Mouse (Mus musculus) spleen, adult 2 months (tissue): ENCODE results near the gene Chtop. TPM values are rescaled to one million over a fixed set of nuclear protein-coding genes. Genes with fewer than 3 reads are reported as not detected.

Experiments
- DNase-seq, 2 experiments: peaks; one replicate each; pipeline versions ENCODE4 v3.0.0 to v3.0.0-alpha.2; 2012 to 2021; ENCODE audit warnings: low spot score in 2 of 2, low read depth in 1 of 2
- H3K27ac ChIP-seq: fragments of 200-500 bp; 2 replicates; pipeline ENCODE4 v1.5.1; 2012; ENCODE audit warnings: low read length, inconsistent platforms; ENCODE audit not compliant: insufficient read depth
- H3K27me3 ChIP-seq: fragments of 200-500 bp; 2 replicates; pipeline ENCODE4 v1.6.1; 2012; ENCODE audit warnings: mild to moderate bottlenecking, moderate library complexity, low read length, inconsistent platforms; ENCODE audit not compliant: control insufficient read depth, insufficient read depth
- H3K36me3 ChIP-seq: fragments of 200-500 bp; 2 replicates; pipeline ENCODE4 v1.6.1; 2012; ENCODE audit warnings: mild to moderate bottlenecking, low read length, inconsistent platforms; ENCODE audit not compliant: control insufficient read depth, insufficient read depth
- H3K4me1 ChIP-seq: fragments of 200-500 bp; 2 replicates; pipeline ENCODE4 v1.6.1; 2011; ENCODE audit warnings: inconsistent platforms; ENCODE audit not compliant: control insufficient read depth, insufficient read depth, insufficient read length
- H3K4me3 ChIP-seq: fragments of 200-500 bp; 2 replicates; pipeline ENCODE4 v1.5.1; 2011; ENCODE audit warnings: mild to moderate bottlenecking, inconsistent platforms; ENCODE audit not compliant: insufficient read depth, insufficient read length; ENCODE audit errors: extremely low read depth
- CTCF ChIP-seq: fragments of 200-500 bp; IDR thresholded peaks from 2 replicates; pipeline ENCODE4 v1.5.1; 2011; ENCODE audit warnings: mild to moderate bottlenecking, inconsistent platforms; ENCODE audit not compliant: insufficient read depth, insufficient read length, insufficient replicate concordance; ENCODE audit errors: extremely low read depth
- POLR2A ChIP-seq: fragments of 200-500 bp; IDR thresholded peaks from 2 replicates; pipeline ENCODE4 v1.6.1; 2011; ENCODE audit warnings: low read depth, low read length, inconsistent platforms
- WGBS: fragments of 180-500 bp; shearing (Covaris S2); methylation state at CpG from one replicate; pipeline ENCODE4 v1.1.7; 2018; 5-methylcytosine and 5-hydroxymethylcytosine counted together
- polyA plus RNA-seq: library from polyadenylated mRNA; depleted of rRNA; stranded (reverse); fragments of >200 nt; gene quantifications from 2 replicates; pipeline ENCODE4 v1.2.3, GENCODE M21; 2012

Chtop gene
- polyA plus RNA-seq, 1 experiment, result 34.0 TPM

DNA sequence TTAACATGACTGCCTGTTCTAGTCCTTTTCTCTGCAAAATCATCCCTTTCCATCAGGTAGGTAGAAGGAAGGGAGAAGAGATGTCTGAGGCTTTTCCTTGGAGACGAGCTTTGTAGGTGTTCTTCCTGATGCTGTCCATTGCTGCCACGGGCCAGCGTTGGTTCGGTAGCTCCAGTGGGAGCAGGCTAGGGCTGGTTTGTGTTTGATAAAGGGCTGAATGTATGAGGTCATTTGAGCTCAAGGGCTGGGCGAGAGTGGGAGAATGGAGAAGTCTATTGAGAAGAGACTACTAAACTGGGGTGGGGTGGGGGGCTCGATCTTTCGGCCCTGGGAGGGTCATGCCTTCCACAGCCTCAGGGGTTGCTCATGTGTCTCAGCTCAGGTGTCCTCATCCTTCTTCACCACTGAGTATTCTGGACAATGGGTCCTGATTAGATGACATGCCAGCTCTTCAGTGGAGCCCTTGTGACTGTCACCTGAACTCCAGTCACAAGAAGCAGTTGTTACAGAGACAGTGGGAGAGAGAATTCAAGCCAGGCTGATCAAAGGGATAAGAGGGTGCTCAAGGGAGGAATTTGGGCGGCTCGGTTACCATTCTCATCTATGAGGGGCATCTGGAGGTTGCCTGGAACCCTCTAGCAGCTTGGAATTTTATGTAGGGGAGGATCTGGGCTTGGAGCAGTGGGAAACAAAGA, 3.8 kb upstream of the Chtop start:
- Histone ChIP-seq H3K36me3 (no peaks in the 10 kb centered on the region), H3K27ac (no peak overlapping the region), H3K4me3 (no peak overlapping the region), H3K27me3 (no peaks in the 10 kb centered on the region), H3K4me1 (peaks cover 14% of the 10 kb centered on the region; the same call in 1 of the 2 replicates)
- no peak for DNase-seq
- WGBS, result 88% methylated on average over 9 of the region's 9 CpGs
- TF ChIP-seq POLR2A (no peak), CTCF (no peak)

DNA sequence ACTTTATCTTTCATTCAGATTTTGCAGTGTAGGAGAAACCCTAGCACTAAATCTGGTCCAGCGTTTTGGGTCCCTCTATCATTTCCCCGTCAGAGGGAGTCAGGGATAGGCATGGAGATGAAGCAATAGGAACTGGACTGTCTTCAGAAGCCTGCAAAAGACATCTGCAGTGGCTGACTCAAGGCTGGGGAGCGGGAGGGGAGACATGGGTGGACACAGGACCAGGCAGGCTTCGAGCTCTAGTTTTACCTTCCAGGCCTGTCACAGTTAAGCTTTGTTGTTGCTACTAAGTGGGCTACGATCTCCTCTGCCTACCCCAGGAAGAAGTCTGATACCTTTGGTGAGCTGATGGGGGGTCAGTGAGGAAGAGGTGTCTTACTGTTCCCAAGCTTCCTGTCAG, 3.0 kb upstream of the Chtop start:
- 94% methylated on average over 5 of the region's 5 CpGs for WGBS
- H3K36me3 ChIP-seq, result peaks cover 2% of the 10 kb centered on the region
- no peak for DNase-seq
- H3K27me3 ChIP-seq, result no peaks in the 10 kb centered on the region
- TF ChIP-seq CTCF (no peak), POLR2A (no peak)
- no peak overlapping the region for H3K27ac ChIP-seq
- H3K4me3 ChIP-seq, result no peak overlapping the region
- H3K4me1 ChIP-seq, result peaks cover 15% of the 10 kb centered on the region; the same call in 1 of the 2 replicates

DNA sequence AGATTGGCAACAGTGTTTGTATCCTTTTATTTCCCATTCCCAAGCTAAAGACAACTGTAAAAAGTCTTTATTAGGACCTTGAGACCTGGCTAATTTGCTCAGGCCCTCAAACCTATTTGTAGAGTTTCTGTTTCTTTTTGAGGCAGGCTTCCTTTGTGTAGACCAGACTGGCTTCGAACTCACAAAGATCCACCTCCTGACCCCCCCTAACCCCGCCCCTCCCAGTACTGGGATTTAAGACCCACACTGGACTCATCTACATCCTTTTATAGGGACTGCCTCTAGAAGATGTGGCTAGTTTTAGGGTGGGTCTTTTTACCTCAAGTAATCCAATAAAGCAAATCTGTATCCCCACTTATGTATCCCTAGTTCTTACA, 437 bp upstream of the Chtop start:
- no peak for DNase-seq
- H3K27ac ChIP-seq, result peak overlapping the region; percentile 76
- peak overlapping the region; percentile 12; the same call in 1 of the 2 replicates for H3K4me3 ChIP-seq
- no peak for TF ChIP-seq CTCF
- TF ChIP-seq POLR2A, result no peak
- 11% methylated on average over 2 of the region's 2 CpGs for WGBS
- H3K36me3 ChIP-seq, result peaks cover 16% of the 10 kb centered on the region
- H3K27me3 ChIP-seq, result no peaks in the 10 kb centered on the region
- H3K4me1 ChIP-seq, result peaks cover 8% of the 10 kb centered on the region; the same call in 1 of the 2 replicates

DNA sequence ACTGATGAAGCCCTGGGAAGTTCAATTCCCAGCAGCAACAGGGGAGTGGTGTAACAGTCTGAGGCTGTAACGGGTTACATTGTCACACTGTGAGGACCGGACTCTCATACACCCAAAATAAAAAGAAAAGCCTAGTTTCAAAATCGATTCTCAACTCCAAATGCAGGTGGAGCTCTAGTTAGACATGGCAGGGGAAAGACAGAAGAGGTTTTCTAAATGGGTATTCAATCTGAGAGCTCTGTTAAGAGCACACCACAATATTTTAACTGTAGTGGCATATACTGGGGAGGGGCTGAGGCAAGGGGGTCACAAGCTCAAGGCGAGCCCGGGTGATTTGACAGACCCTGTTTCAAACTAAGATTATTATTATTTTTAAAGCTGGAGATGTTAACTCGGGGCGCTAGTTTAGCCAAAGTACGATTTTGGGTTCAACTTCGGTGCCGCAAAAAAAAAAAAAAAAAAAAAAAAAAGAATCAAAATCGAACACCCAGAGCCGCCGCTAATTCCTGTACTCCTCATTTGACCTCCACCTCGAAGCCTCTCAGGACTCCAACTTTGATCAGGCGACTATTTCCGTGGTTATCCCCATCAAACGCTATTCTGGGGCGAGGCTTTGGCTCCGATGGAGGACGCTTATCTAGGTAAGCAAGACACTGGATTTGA, 880 bp downstream of the Chtop start:
- Histone ChIP-seq H3K27me3 (no peaks in the 10 kb centered on the region), H3K36me3 (peaks cover 21% of the 10 kb centered on the region), H3K4me3 (peak overlapping the region; percentile 98), H3K4me1 (peaks cover 5% of the 10 kb centered on the region; the same call in 1 of the 2 replicates), H3K27ac (peak overlapping the region; percentile 95)
- WGBS, result 2% methylated on average over 20 of the region's 20 CpGs
- no peak for DNase-seq
- TF ChIP-seq CTCF (no peak), POLR2A (no peak)

DNA sequence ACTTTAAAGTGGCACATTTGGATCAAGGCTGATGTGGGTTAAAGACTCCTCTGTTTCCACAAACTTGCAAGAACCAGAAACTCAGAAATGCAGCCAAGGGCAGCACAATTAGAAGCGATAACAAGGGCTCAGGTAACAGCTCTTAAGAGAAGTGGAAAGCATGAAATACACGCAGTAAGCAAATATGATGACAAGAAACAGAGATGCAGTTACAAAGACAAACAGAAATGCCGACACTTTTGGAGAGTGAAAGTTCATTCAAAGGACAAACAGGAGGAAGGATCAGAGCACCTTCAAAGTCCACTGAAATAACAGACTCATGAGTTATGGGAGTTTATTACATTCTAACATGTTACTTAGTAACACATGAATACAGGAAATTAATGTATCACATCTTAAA, 2.9 kb downstream of the Chtop start:
- 93% methylated on average over 3 of the region's 3 CpGs for WGBS
- DNase-seq, result no peak
- H3K36me3 ChIP-seq, result peaks cover 37% of the 10 kb centered on the region

DNA sequence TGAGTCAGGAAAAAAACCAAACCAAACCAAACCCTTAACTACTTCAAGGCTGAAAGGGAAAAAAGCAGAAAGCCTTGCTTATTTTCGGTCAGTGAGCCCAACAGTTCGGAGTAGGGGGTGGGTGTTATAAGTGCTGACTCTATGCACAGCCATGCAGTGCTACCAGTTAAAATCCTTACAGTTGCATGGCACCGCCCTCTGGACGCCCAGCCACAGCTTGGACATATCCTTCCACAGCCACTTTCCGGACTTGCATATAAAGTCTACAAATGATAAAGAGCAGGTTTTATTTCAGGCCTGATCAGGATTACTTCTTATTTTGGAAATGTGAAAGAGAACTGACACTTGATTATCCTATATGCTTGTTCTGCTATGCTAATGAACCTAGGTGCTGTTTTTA, 4.1 kb downstream of the Chtop start:
- 93% methylated on average over 5 of the region's 5 CpGs for WGBS
- H3K27me3 ChIP-seq, result no peaks in the 10 kb centered on the region
- no peak overlapping the region for H3K27ac ChIP-seq
- H3K4me1 ChIP-seq, result peaks cover 5% of the 10 kb centered on the region; the same call in 1 of the 2 replicates
- no peak for DNase-seq
- peaks cover 44% of the 10 kb centered on the region for H3K36me3 ChIP-seq
- H3K4me3 ChIP-seq, result no peak overlapping the region
- TF ChIP-seq CTCF, result no peak
- no peak for TF ChIP-seq POLR2A

More for the DNA sequence above, 2.9 kb downstream of the Chtop start:
- Histone ChIP-seq H3K27me3 (no peaks in the 10 kb centered on the region), H3K27ac (no peak overlapping the region), H3K4me3 (no peak overlapping the region), H3K4me1 (peaks cover 5% of the 10 kb centered on the region; the same call in 1 of the 2 replicates)
- TF ChIP-seq POLR2A, result no peak
- TF ChIP-seq CTCF, result no peak

DNA sequence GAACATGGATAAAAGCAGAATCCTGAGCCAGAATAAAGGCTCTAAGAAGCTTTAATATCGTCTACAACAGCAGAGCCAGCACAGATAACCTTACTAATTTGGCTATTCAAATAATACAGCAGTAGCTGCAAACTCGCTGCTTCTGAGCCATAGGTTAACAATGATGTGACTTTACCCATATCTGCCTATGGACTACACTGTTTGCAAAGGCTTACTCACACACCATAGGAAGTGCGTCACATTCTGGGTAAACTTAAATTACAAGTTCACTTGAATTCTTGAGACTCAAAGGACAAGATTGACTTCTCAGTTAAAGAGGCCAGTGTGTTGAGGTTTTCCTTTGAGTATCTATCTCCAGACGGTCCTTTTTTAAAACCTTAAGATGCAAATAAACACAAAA, 5.9 kb downstream of the Chtop start:
- Histone ChIP-seq H3K27me3 (no peaks in the 10 kb centered on the region), H3K4me3 (no peak overlapping the region), H3K36me3 (peaks cover 52% of the 10 kb centered on the region), H3K4me1 (peaks cover 5% of the 10 kb centered on the region; the same call in 1 of the 2 replicates), H3K27ac (no peak overlapping the region)
- TF ChIP-seq POLR2A (no peak), CTCF (no peak)
- 88% methylated on average over 4 of the region's 4 CpGs for WGBS
- DNase-seq, result no peak
